Mouse (Mus musculus): ENCODE results near the gene Klhl5. TPM values are rescaled to one million over a fixed set of nuclear protein-coding genes. Genes with fewer than 3 reads are reported as not detected.

Klhl5 gene
- polyA plus RNA-seq, 1 experiment = 25.2 TPM

DNA sequence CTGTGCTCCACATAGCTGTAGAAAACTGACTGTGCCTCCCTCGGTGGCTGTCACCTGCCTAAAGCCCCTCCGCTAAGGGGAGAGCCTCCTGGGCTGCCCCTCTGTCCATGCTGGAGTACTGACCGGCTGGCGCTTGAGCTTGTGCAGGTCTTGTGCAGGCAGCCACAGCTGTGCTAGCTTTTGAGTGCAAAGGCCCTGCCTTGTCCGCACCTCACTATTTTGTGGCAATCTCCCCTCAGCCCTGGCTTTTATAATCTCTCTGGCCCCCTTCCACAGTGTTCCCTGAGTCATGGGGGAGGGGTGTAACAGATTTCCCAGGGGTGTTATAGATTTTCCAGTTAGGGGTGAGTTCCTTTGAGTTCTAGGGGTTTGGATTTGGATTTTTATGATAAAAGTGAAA is 44.4 kb downstream of the Klhl5 start:
- TF ChIP-seq CTCF (conservative IDR thresholded peaks at IDR 0.05; ENCODE audit: insufficient read depth, insufficient read length, low read depth, low read length) (no peak), POLR2A (IDR thresholded peaks at IDR 0.05; ENCODE audit: low read depth, low read length) (no peak)
- Histone ChIP-seq H3K4me1 (ENCODE audit: control insufficient read depth, insufficient read depth, low read length) (peaks cover 16% of the 10 kb centered on the region), H3K4me3 (ENCODE audit: insufficient read depth, low read depth, low read length) (no peak overlapping the region), H3K27ac (ENCODE audit: insufficient read depth, low read depth, low read length) (no peak overlapping the region), H3K27me3 (replicated peaks; ENCODE audit: control insufficient read depth, insufficient read depth, low read length) (no peaks in the 10 kb centered on the region), H3K36me3 (ENCODE audit: control insufficient read depth, insufficient read depth, low read length) (no peaks in the 10 kb centered on the region; the same call in 1 of the 2 replicates)
- DNase-seq = no peak
- 79% methylated on average over 5 of the region's 5 CpGs for WGBS

DNA sequence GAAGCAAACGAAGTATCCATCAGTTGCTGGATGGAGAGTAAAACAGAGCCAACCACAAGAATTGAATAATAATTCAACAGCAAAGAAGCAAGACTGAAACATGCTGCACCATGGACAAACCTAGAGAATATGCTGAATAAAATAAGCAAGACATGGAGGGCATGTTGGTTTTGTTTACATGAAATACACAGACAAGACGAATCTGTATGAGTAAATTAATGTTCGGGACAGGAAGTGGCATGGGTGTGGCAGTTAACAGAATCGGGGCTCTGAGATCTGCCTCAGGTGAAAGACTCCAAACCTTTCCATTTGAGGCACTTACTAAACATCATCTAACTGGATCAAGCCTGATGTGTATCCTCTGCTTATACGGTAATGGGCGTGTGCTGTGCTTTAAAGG is 46.9 kb downstream of the Klhl5 start:
- TF ChIP-seq POLR2A (IDR thresholded peaks at IDR 0.05; ENCODE audit: low read depth, low read length) = no peak
- Histone ChIP-seq H3K27me3 (replicated peaks; ENCODE audit: control insufficient read depth, insufficient read depth, low read length) (no peaks in the 10 kb centered on the region), H3K4me1 (ENCODE audit: control insufficient read depth, insufficient read depth, low read length) (peaks cover 14% of the 10 kb centered on the region), H3K27ac (ENCODE audit: insufficient read depth, low read depth, low read length) (no peak overlapping the region), H3K4me3 (ENCODE audit: insufficient read depth, low read depth, low read length) (no peak overlapping the region), H3K36me3 (ENCODE audit: control insufficient read depth, insufficient read depth, low read length) (no peaks in the 10 kb centered on the region)
- 80% methylated on average over 6 of the region's 6 CpGs for WGBS
- DNase-seq = no peak

DNA sequence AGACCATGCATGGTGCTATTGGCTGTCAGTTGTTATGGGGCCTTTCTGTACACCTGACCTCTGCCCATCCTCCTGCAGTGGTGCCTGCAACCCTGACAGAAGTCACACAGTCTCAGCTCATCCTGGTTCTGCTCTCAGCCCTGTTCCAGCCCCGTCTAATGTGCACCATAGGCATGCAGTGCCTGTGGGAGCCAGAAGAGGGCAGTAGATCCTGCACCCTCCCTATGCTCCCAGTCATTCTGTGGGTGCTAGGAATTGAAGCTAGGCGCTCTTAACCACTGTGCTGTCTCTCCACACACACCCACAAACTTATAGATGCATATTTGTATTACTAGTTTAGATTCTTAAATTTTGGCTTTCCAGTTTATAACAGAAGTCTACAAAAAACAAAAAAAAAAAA is 49.5 kb downstream of the Klhl5 start:
- Histone ChIP-seq H3K4me1 (ENCODE audit: control insufficient read depth, insufficient read depth, low read length) (no peaks in the 10 kb centered on the region), H3K27ac (ENCODE audit: insufficient read depth, low read depth, low read length) (no peak overlapping the region; the same call in 1 of the 2 replicates), H3K27me3 (replicated peaks; ENCODE audit: control insufficient read depth, insufficient read depth, low read length) (no peaks in the 10 kb centered on the region), H3K4me3 (ENCODE audit: insufficient read depth, low read depth, low read length) (no peak overlapping the region), H3K36me3 (ENCODE audit: control insufficient read depth, insufficient read depth, low read length) (no peaks in the 10 kb centered on the region)
- peak; percentile 45 for DNase-seq
- peak; percentile 76 for TF ChIP-seq CTCF (conservative IDR thresholded peaks at IDR 0.05; ENCODE audit: insufficient read depth, insufficient read length, low read depth, low read length)
- no peak for TF ChIP-seq POLR2A (IDR thresholded peaks at IDR 0.05; ENCODE audit: low read depth, low read length)
- WGBS = 81% methylated on average over 2 of the region's 2 CpGs

DNA sequence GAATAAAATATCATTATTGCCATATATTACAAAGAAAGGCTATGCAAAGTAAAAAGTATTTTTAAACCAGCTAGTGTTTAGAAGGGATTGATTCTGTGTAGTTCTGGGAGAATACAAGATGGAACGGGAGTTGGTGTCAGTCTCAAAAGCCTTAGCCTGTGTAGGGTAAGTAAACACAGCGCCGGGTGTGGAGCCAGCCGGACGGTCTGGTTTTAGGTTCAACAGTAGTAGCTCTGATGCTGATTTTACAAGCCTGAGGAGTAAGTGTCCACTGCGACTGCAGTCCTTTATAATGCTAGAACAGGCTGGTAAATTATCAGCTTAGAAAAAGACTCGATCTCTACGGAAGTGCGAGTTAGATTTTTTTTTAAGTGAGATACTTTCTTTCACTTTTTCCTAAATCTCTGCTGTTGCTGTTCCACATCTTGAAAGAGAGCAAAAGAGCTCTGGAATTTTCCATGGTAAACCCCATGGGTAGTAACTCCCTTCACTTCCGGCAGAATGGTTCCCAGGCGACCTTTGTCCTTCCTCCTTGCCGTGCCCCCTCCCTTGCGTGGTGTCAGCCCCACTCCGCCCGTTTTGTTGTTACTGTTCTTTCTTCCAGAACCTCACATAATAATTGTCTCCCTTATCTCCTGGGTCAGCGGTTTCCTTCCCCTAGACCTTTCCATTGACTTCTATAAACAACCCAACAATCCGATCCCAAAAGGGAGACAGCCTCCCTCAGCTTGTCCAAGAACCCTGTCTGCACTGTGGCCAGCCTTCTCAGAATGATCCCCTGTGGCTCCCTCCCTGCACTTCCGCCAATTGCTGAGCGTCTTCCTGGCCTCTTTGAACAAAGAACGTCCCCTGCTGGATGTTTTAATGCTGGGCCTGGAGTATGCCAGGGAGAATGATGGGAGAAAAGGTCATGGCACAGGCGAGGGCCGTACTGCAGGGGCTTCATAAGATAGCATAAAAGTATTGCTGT is 50.4 kb downstream of the Klhl5 start:
- Histone ChIP-seq H3K27ac (ENCODE audit: insufficient read depth, low read depth, low read length) (peak overlapping the region; percentile 71), H3K36me3 (ENCODE audit: control insufficient read depth, insufficient read depth, low read length) (no peaks in the 10 kb centered on the region), H3K4me3 (ENCODE audit: insufficient read depth, low read depth, low read length) (no peak overlapping the region), H3K27me3 (replicated peaks; ENCODE audit: control insufficient read depth, insufficient read depth, low read length) (no peaks in the 10 kb centered on the region), H3K4me1 (ENCODE audit: control insufficient read depth, insufficient read depth, low read length) (no peaks in the 10 kb centered on the region)
- peak; percentile 94 for DNase-seq
- 26% methylated on average over 22 of the region's 22 CpGs for WGBS
- TF ChIP-seq CTCF (conservative IDR thresholded peaks at IDR 0.05; ENCODE audit: insufficient read depth, insufficient read length, low read depth, low read length) (peak; percentile 49), POLR2A (IDR thresholded peaks at IDR 0.05; ENCODE audit: low read depth, low read length) (peak; percentile 17)

DNA sequence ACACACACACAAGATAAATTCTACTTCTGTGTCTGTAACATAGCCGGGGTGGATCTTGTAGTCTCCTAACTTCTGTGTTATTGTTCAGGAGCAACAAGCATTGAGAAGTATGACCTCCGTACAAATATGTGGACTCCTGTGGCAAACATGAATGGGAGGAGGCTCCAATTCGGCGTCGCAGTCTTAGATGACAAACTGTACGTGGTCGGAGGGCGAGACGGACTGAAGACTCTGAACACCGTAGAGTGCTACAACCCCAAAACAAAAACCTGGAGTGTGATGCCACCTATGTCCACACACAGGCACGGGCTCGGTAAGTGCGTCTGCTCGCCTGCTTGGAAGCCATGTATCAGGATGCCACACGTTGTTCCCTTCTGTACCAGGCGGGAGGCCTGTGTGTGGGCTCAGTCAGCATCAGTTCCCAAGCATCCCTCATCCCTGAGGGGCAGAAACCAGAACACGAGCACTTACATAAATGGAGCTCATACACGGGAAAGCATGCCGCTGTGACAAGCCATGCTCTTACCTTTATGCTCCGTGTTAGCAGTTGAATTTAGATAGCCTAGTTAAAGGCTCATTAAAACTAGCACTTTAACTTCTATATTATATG is 51.5 kb downstream of the Klhl5 start:
- 89% methylated on average over 20 of the region's 20 CpGs for WGBS
- Histone ChIP-seq H3K4me1 (ENCODE audit: control insufficient read depth, insufficient read depth, low read length) (no peaks in the 10 kb centered on the region), H3K27ac (ENCODE audit: insufficient read depth, low read depth, low read length) (peak overlapping the region; percentile 71), H3K36me3 (ENCODE audit: control insufficient read depth, insufficient read depth, low read length) (no peaks in the 10 kb centered on the region; the same call in 1 of the 2 replicates), H3K27me3 (replicated peaks; ENCODE audit: control insufficient read depth, insufficient read depth, low read length) (no peaks in the 10 kb centered on the region), H3K4me3 (ENCODE audit: insufficient read depth, low read depth, low read length) (no peak overlapping the region)
- DNase-seq = no peak
- TF ChIP-seq POLR2A (IDR thresholded peaks at IDR 0.05; ENCODE audit: low read depth, low read length) (no peak), CTCF (conservative IDR thresholded peaks at IDR 0.05; ENCODE audit: insufficient read depth, insufficient read length, low read depth, low read length) (no peak)

DNA sequence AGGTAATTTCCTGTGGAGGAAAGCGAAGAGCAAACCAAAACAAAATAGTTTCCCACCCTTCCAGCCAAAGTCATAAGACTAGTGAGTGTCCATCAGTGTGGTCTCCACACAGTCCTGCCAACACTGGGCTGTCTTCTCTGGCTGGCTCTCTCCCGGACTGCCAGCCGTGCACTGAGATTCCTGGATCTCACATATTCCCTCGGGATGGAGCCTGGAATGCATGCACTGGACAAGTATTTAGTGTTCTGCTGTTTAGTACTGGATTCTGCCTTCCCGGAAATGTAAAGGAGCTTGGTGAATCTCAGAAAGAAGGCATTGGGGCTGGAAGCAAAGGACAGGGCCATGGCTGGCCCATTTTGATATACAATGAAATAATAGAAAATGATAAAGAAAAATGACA is 55.7 kb downstream of the Klhl5 start:
- Histone ChIP-seq H3K27me3 (replicated peaks; ENCODE audit: control insufficient read depth, insufficient read depth, low read length) (no peaks in the 10 kb centered on the region), H3K36me3 (ENCODE audit: control insufficient read depth, insufficient read depth, low read length) (no peaks in the 10 kb centered on the region; the same call in 1 of the 2 replicates), H3K4me1 (ENCODE audit: control insufficient read depth, insufficient read depth, low read length) (no peaks in the 10 kb centered on the region), H3K4me3 (ENCODE audit: insufficient read depth, low read depth, low read length) (no peak overlapping the region), H3K27ac (ENCODE audit: insufficient read depth, low read depth, low read length) (peak overlapping the region; percentile 26; the same call in 1 of the 2 replicates)
- no peak for TF ChIP-seq POLR2A (IDR thresholded peaks at IDR 0.05; ENCODE audit: low read depth, low read length)
- no peak for TF ChIP-seq CTCF (conservative IDR thresholded peaks at IDR 0.05; ENCODE audit: insufficient read depth, insufficient read length, low read depth, low read length)
- peak; percentile 32 for DNase-seq
- 54% methylated on average over 5 of the region's 5 CpGs for WGBS

DNA sequence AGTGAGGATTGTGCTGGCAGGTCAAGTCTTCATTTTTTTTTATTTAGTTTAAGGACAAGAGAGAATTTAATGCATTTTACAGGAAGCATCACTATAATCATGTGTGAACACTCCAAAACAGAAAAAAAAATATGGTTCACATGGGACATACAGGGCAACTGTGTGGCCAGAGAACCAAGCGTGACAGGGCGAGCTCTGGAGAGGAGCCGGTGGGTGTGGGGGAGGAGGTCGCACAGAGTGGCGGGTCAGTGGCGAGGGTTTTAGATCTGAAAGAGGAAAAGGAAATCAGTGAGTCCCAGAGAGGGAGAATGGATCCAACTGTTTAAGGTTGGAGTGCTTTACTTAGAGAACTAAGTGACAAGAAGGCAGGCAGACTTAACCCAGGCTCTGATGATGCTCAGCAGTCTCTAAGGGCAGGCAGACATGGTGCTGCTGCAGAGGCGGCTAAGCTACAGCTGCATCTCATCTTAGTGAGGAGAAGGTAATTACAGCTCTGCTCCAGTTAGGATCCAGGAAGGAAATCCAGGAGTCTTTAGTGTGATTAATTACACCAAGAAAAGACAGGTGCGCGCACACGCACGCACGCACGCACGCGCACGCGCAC is 56.3 kb downstream of the Klhl5 start:
- TF ChIP-seq CTCF (conservative IDR thresholded peaks at IDR 0.05; ENCODE audit: insufficient read depth, insufficient read length, low read depth, low read length) = no peak
- TF ChIP-seq POLR2A (IDR thresholded peaks at IDR 0.05; ENCODE audit: low read depth, low read length) = no peak
- Histone ChIP-seq H3K27ac (ENCODE audit: insufficient read depth, low read depth, low read length) (peak overlapping the region; percentile 26; the same call in 1 of the 2 replicates), H3K27me3 (replicated peaks; ENCODE audit: control insufficient read depth, insufficient read depth, low read length) (no peaks in the 10 kb centered on the region), H3K4me1 (ENCODE audit: control insufficient read depth, insufficient read depth, low read length) (no peaks in the 10 kb centered on the region), H3K36me3 (ENCODE audit: control insufficient read depth, insufficient read depth, low read length) (no peaks in the 10 kb centered on the region; the same call in 1 of the 2 replicates), H3K4me3 (ENCODE audit: insufficient read depth, low read depth, low read length) (no peak overlapping the region)
- no peak for DNase-seq
- WGBS = 57% methylated on average over 17 of the region's 17 CpGs

Measured in kidney, adult 2 months (tissue).